Mouse (Mus musculus): ENCODE measurements at regions not wholly inside any gene's neighbourhood (a gene's known extent, or its start where the extent isn't known, plus 50 kb on each side); places are given as distances from the start of the nearest gene placed in this dataset.

- Histone ChIP-seq H3K4me3 (replicated peaks in 1 of 3; ENCODE audit: low read depth in 2 of 3, low read length in 2 of 3, poor library complexity in 1 of 3) (no peak overlapping the region), H3K9me3 (replicated peaks; ENCODE audit: low read length) (no peaks in the 10 kb centered on the region), H3K4me1 (ENCODE audit: control insufficient read depth in 1 of 2, insufficient read depth in 2 of 2) (no peaks in the 10 kb centered on the region), H3K4me2 (ENCODE audit: insufficient read depth, low read depth, poor library complexity, severe bottlenecking) (no peak overlapping the region), H3K27ac (ENCODE audit: insufficient read depth, low read depth) (no peak overlapping the region), H3K79me2 (replicated peaks; ENCODE audit: control insufficient read depth, extremely low read depth, insufficient read depth, poor library complexity, severe bottlenecking) (no peaks in the 10 kb centered on the region), H3K36me3 (replicated peaks in 1 of 2; ENCODE audit: control insufficient read depth in 1 of 2, insufficient read depth in 1 of 2, low read length in 1 of 2) (no peaks in the 10 kb centered on the region), H3K27me3 (replicated peaks) (no peaks in the 10 kb centered on the region), H3K9ac (ENCODE audit: insufficient read depth, low read depth) (no peak overlapping the region)
- in situ Hi-C loops (cut with MboI; ENCODE audit: low pct_ligation_motif_present, low pct_unique_long_range_greater_than_20kb, low sequenced_read_pairs), result no loop called here
- dilution Hi-C loops (cut with MboI; ENCODE audit: extremely low pct_ligation_motif_present, extremely low pct_unique_long_range_greater_than_20kb, low sequenced_read_pairs), result no loop called here
- DNase-seq (ENCODE audit: extremely low read depth), result no peak
- TF ChIP-seq POLR2AphosphoS2 (IDR thresholded peaks at IDR 0.05; ENCODE audit: low read depth, low read length), result no peak
- no peak for TF ChIP-seq ELF1 (IDR thresholded peaks at IDR 0.05; ENCODE audit: low read depth, low read length)
- TF ChIP-seq ZNF384 (IDR thresholded peaks at IDR 0.05; ENCODE audit: low read depth, low read length), result no peak
- no peak for TF ChIP-seq PAX5 (IDR thresholded peaks at IDR 0.05; ENCODE audit: low read length)
- no peak for TF ChIP-seq SMC3 (IDR thresholded peaks at IDR 0.05; ENCODE audit: low read depth, low read length)
- no peak for TF ChIP-seq TCF12 (IDR thresholded peaks at IDR 0.05; ENCODE audit: low read depth, low read length)
- TF ChIP-seq USF1 (IDR thresholded peaks at IDR 0.05; ENCODE audit: low read depth, low read length), result no peak
- no peak for TF ChIP-seq MXI1 (IDR thresholded peaks at IDR 0.05; ENCODE audit: low read depth, low read length)
- no peak for TF ChIP-seq UBTF (IDR thresholded peaks at IDR 0.05; ENCODE audit: low read depth, low read length)
- no peak for TF ChIP-seq JUN (IDR thresholded peaks at IDR 0.05; ENCODE audit: insufficient read depth, low read depth, low read length)
- TF ChIP-seq MYC (IDR thresholded peaks at IDR 0.05; ENCODE audit: low read depth, low read length), result no peak
- no peak for TF ChIP-seq IRF4 (IDR thresholded peaks at IDR 0.05; ENCODE audit: low read depth, low read length)
- TF ChIP-seq MAX (IDR thresholded peaks at IDR 0.05; ENCODE audit: low read length), result no peak
- TF ChIP-seq EP300 (IDR thresholded peaks at IDR 0.05; ENCODE audit: low read length), result no peak
- TF ChIP-seq GABPA (IDR thresholded peaks at IDR 0.05; ENCODE audit: insufficient replicate concordance, low read depth, low read length), result no peak
Measured at GRCm38 (mm10) chr8:26484749-26485148, 365.4 kb downstream of the Gm45692 start.

GRCm38 (mm10) chr8:26487866-26488265 lies 368.5 kb downstream of the Gm45692 start:
- no peak overlapping the region for H3K4me3 ChIP-seq (replicated peaks in 1 of 3; ENCODE audit: low read depth in 2 of 3, low read length in 2 of 3, poor library complexity in 1 of 3)
- no peaks in the 10 kb centered on the region for H3K79me2 ChIP-seq (replicated peaks; ENCODE audit: control insufficient read depth, extremely low read depth, insufficient read depth, poor library complexity, severe bottlenecking)
- no peak for DNase-seq (ENCODE audit: extremely low read depth)
- no peak for TF ChIP-seq CHD1 (IDR thresholded peaks at IDR 0.05; ENCODE audit: low read depth, low read length)
- TF ChIP-seq CTCF (conservative IDR thresholded peaks at IDR 0.05 in 1 of 2, IDR thresholded peaks at IDR 0.05 in 1 of 2; ENCODE audit: low read depth in 2 of 2, low read length in 2 of 2), result no peak
- no peak for TF ChIP-seq EP300 (IDR thresholded peaks at IDR 0.05; ENCODE audit: low read length)
- no peak for TF ChIP-seq ZC3H11A (IDR thresholded peaks at IDR 0.05; ENCODE audit: low read depth, low read length)
- TF ChIP-seq TCF12 (IDR thresholded peaks at IDR 0.05; ENCODE audit: low read depth, low read length), result no peak
- no peak for TF ChIP-seq PAX5 (IDR thresholded peaks at IDR 0.05; ENCODE audit: low read length)
- TF ChIP-seq MEF2A (IDR thresholded peaks at IDR 0.05; ENCODE audit: borderline replicate concordance, low read depth, low read length), result no peak
- TF ChIP-seq CHD2 (IDR thresholded peaks at IDR 0.05; ENCODE audit: low read length), result no peak
- no peak for TF ChIP-seq USF1 (IDR thresholded peaks at IDR 0.05; ENCODE audit: low read depth, low read length)
- TF ChIP-seq ZNF384 (IDR thresholded peaks at IDR 0.05; ENCODE audit: low read depth, low read length), result no peak
- no peak for TF ChIP-seq USF2 (conservative IDR thresholded peaks at IDR 0.05; ENCODE audit: low read depth, low read length)
- TF ChIP-seq MAZ (IDR thresholded peaks at IDR 0.05; ENCODE audit: low read depth, low read length), result no peak
- TF ChIP-seq MAX (IDR thresholded peaks at IDR 0.05; ENCODE audit: low read length), result no peak
- no peak for TF ChIP-seq HCFC1 (IDR thresholded peaks at IDR 0.05; ENCODE audit: low read depth, low read length)
- TF ChIP-seq NELFE (IDR thresholded peaks at IDR 0.05; ENCODE audit: low read depth, low read length), result no peak
- no peak for TF ChIP-seq MXI1 (IDR thresholded peaks at IDR 0.05; ENCODE audit: low read depth, low read length)
- TF ChIP-seq RAD21 (IDR thresholded peaks at IDR 0.05; ENCODE audit: low read depth, low read length), result no peak
- no peak for TF ChIP-seq MYC (IDR thresholded peaks at IDR 0.05; ENCODE audit: low read depth, low read length)
- no peak for TF ChIP-seq POLR2AphosphoS2 (IDR thresholded peaks at IDR 0.05; ENCODE audit: low read depth, low read length)
- TF ChIP-seq UBTF (IDR thresholded peaks at IDR 0.05; ENCODE audit: low read depth, low read length), result no peak
- no peak overlapping the region for H3K4me2 ChIP-seq (ENCODE audit: insufficient read depth, low read depth, poor library complexity, severe bottlenecking)
- no peaks in the 10 kb centered on the region for H3K9me3 ChIP-seq (replicated peaks; ENCODE audit: low read length)
- H3K36me3 ChIP-seq (replicated peaks in 1 of 2; ENCODE audit: control insufficient read depth in 1 of 2, insufficient read depth in 1 of 2, low read length in 1 of 2), result no peaks in the 10 kb centered on the region
- H3K9ac ChIP-seq (ENCODE audit: insufficient read depth, low read depth), result no peak overlapping the region
- H3K27ac ChIP-seq (ENCODE audit: insufficient read depth, low read depth), result no peak overlapping the region
- no peaks in the 10 kb centered on the region for H3K27me3 ChIP-seq (replicated peaks)
- in situ Hi-C loops (cut with MboI; ENCODE audit: low pct_ligation_motif_present, low pct_unique_long_range_greater_than_20kb, low sequenced_read_pairs), result no loop called here
- dilution Hi-C loops (cut with MboI; ENCODE audit: extremely low pct_ligation_motif_present, extremely low pct_unique_long_range_greater_than_20kb, low sequenced_read_pairs), result no loop called here
- no peaks in the 10 kb centered on the region for H3K4me1 ChIP-seq (ENCODE audit: control insufficient read depth in 1 of 2, insufficient read depth in 2 of 2)
